Mouse (Mus musculus) myocyte (in vitro differentiated cells): ENCODE data around the gene Ap1g1. TPM values are rescaled to one million over a fixed set of nuclear protein-coding genes. Genes with fewer than 3 reads are reported as not detected.

Experiments used
- H3K27me3 ChIP-seq: one replicate; pipeline ENCODE4 v1.6.1; 2011; ENCODE audit not compliant: control insufficient read depth, insufficient read depth, insufficient read length
- H3K36me3 ChIP-seq: one replicate; pipeline ENCODE4 v1.6.1; 2011; ENCODE audit not compliant: control insufficient read depth, insufficient read depth
- H3K4me2 ChIP-seq: one replicate; pipeline ENCODE4 v1.6.1; 2011; ENCODE audit warnings: low read depth, control low read depth
- H3K4me3 ChIP-seq: one replicate; pipeline ENCODE4 v1.5.1; 2011; ENCODE audit warnings: mild to moderate bottlenecking, control low read depth, moderate library complexity
- H3K79me2 ChIP-seq: one replicate; pipeline ENCODE4 v1.6.1; 2011; ENCODE audit not compliant: control insufficient read depth, insufficient read depth
- H3ac ChIP-seq: one replicate; pipeline ENCODE4 v1.6.1; 2011; ENCODE audit not compliant: control insufficient read depth, insufficient read length
- CEBPB ChIP-seq: IDR thresholded peaks from 2 replicates; pipeline ENCODE4 v1.6.1; 2011; ENCODE audit warnings: mild to moderate bottlenecking, moderate library complexity; ENCODE audit not compliant: poor library complexity, insufficient read depth, severe bottlenecking
- E2F4 ChIP-seq: IDR thresholded peaks from one replicate; pipeline ENCODE4 v1.6.1; 2011; ENCODE audit warnings: mild to moderate bottlenecking, control low read depth, moderate library complexity; ENCODE audit not compliant: insufficient read depth
- MAX ChIP-seq: IDR thresholded peaks from one replicate; pipeline ENCODE4 v1.6.1; 2011; ENCODE audit warnings: low read depth, mild to moderate bottlenecking, control low read depth
- MYOD1 ChIP-seq, 3 experiments: IDR thresholded peaks; one replicate each; pipeline ENCODE4 v1.6.1; 2011; ENCODE audit warnings: control low read depth in 2 of 3, low read depth in 2 of 3, mild to moderate bottlenecking in 2 of 3, moderate library complexity in 1 of 3; ENCODE audit not compliant: insufficient read length in 2 of 3, control insufficient read depth in 1 of 3
- MYOG ChIP-seq, 3 experiments: IDR thresholded peaks; one replicate each; pipeline ENCODE4 v1.6.1; 2011; ENCODE audit warnings: control low read depth in 2 of 3, low read depth in 2 of 3, mild to moderate bottlenecking in 2 of 3; ENCODE audit not compliant: insufficient read length in 2 of 3, control insufficient read depth in 1 of 3, insufficient read depth in 1 of 3
- POLR2A ChIP-seq: IDR thresholded peaks from one replicate; pipeline ENCODE4 v1.6.1; 2011; ENCODE audit warnings: low read depth, mild to moderate bottlenecking, control low read depth, moderate library complexity; ENCODE audit not compliant: insufficient read length
- POLR2AphosphoS2 ChIP-seq: IDR thresholded peaks from one replicate; pipeline ENCODE4 v1.6.1; 2011; ENCODE audit warnings: low read depth, control low read depth; ENCODE audit not compliant: insufficient read length
- REST ChIP-seq: IDR thresholded peaks from one replicate; pipeline ENCODE4 v1.6.1; 2011; ENCODE audit warnings: mild to moderate bottlenecking, control low read depth, moderate library complexity; ENCODE audit not compliant: insufficient read depth, insufficient read length
- SRF ChIP-seq: IDR thresholded peaks from one replicate; pipeline ENCODE4 v1.6.1; 2011; ENCODE audit warnings: low read depth; ENCODE audit not compliant: control insufficient read depth, insufficient read length
- TCF12 ChIP-seq: IDR thresholded peaks from one replicate; pipeline ENCODE4 v1.6.1; 2011; ENCODE audit warnings: mild to moderate bottlenecking, control low read depth; ENCODE audit not compliant: poor library complexity, insufficient read depth, severe bottlenecking
- TCF3 ChIP-seq: IDR thresholded peaks from one replicate; pipeline ENCODE4 v1.6.1; 2011; ENCODE audit warnings: low read depth, control low read depth; ENCODE audit not compliant: insufficient read length
- USF1 ChIP-seq: IDR thresholded peaks from one replicate; pipeline ENCODE4 v1.6.1; 2011; ENCODE audit warnings: low read depth, mild to moderate bottlenecking, control low read depth, moderate library complexity
- polyA plus RNA-seq: library from polyadenylated mRNA; unstranded; fragments of >200 nt; fragmentation: generic; extraction: Trizol; gene quantifications from one replicate; pipeline ENCODE4 v1.2.1, GENCODE M21; 2012; ENCODE audit warnings: missing spikeins

The Ap1g1 gene
- 21.1 TPM for polyA plus RNA-seq

GRCm38 (mm10) chr8:109778280-109778977 is at the start of gene Ap1g1:
TSS of gene Ap1g1 (plus strand) at chr8:109778554.
- no peak for TF ChIP-seq CEBPB
- no peak for TF ChIP-seq POLR2AphosphoS2
- peak; percentile 49 for TF ChIP-seq SRF
- TF ChIP-seq E2F4: no peak
- TF ChIP-seq TCF3: no peak
- TF ChIP-seq MYOG (IDR thresholded peaks at IDR 0.05; ENCODE audit: control insufficient read depth in 1 of 3, insufficient read depth in 1 of 3, insufficient read length in 2 of 3, low read depth in 2 of 3): peak in 2 of 3 experiments; percentile 16 to 71
- peak; percentile 24 for TF ChIP-seq REST
- peak; percentile 58 for TF ChIP-seq USF1
- peak in 1 of 3 experiments; percentile 26 for TF ChIP-seq MYOD1 (IDR thresholded peaks at IDR 0.05; ENCODE audit: control insufficient read depth in 1 of 3, insufficient read length in 2 of 3, low read depth in 2 of 3)
- no peak for TF ChIP-seq MAX
- peak; percentile 51 for TF ChIP-seq POLR2A
- TF ChIP-seq TCF12: no peak

GRCm38 (mm10) chr8:109731012-109731411 is 47.3 kb upstream of the Ap1g1 start:
- Histone ChIP-seq H3K4me2 (no peak overlapping the region), H3K79me2 (peaks cover 12% of the 10 kb centered on the region), H3ac (no peak overlapping the region), H3K27me3 (no peaks in the 10 kb centered on the region), H3K4me3 (no peak overlapping the region), H3K36me3 (peaks cover 10% of the 10 kb centered on the region)
- TF ChIP-seq USF1: no peak
- no peak for TF ChIP-seq CEBPB
- TF ChIP-seq POLR2A: no peak
- no peak for TF ChIP-seq SRF
- TF ChIP-seq TCF12: no peak
- no peak for TF ChIP-seq E2F4
- TF ChIP-seq TCF3: no peak
- TF ChIP-seq MYOD1 (IDR thresholded peaks at IDR 0.05; ENCODE audit: control insufficient read depth in 1 of 3, insufficient read length in 2 of 3, low read depth in 2 of 3): no peak
- no peak for TF ChIP-seq MAX
- TF ChIP-seq REST: no peak
- TF ChIP-seq POLR2AphosphoS2: no peak
- TF ChIP-seq MYOG (IDR thresholded peaks at IDR 0.05; ENCODE audit: control insufficient read depth in 1 of 3, insufficient read depth in 1 of 3, insufficient read length in 2 of 3, low read depth in 2 of 3): no peak

More at GRCm38 (mm10) chr8:109778280-109778977, at the start of gene Ap1g1:
- Histone ChIP-seq H3K4me3 (peak within 1 kb of the TSS; percentile 89), H3ac (peak within 1 kb of the TSS; percentile 60), H3K36me3 (no peaks in the 10 kb centered on the region), H3K79me2 (peaks cover 47% of the 10 kb centered on the region), H3K27me3 (no peaks in the 10 kb centered on the region), H3K4me2 (peak within 1 kb of the TSS; percentile 82)

- Histone ChIP-seq H3K36me3 (peaks cover 9% of the 10 kb centered on the region), H3K4me2 (no peak overlapping the region), H3K4me3 (no peak overlapping the region), H3K27me3 (no peaks in the 10 kb centered on the region), H3K79me2 (peaks cover 24% of the 10 kb centered on the region), H3ac (no peak overlapping the region)
- TF ChIP-seq SRF: no peak
- no peak for TF ChIP-seq REST
- no peak for TF ChIP-seq TCF3
- no peak for TF ChIP-seq E2F4
- no peak for TF ChIP-seq CEBPB
- no peak for TF ChIP-seq USF1
- TF ChIP-seq MYOG (IDR thresholded peaks at IDR 0.05; ENCODE audit: control insufficient read depth in 1 of 3, insufficient read depth in 1 of 3, insufficient read length in 2 of 3, low read depth in 2 of 3): no peak
- TF ChIP-seq TCF12: no peak
- TF ChIP-seq POLR2A: no peak
- TF ChIP-seq POLR2AphosphoS2: no peak
- no peak for TF ChIP-seq MYOD1 (IDR thresholded peaks at IDR 0.05; ENCODE audit: control insufficient read depth in 1 of 3, insufficient read length in 2 of 3, low read depth in 2 of 3)
- no peak for TF ChIP-seq MAX
Observed at GRCm38 (mm10) chr8:109734018-109734417, 44.3 kb upstream of the Ap1g1 start.

- TF ChIP-seq TCF12 (no peak), REST (no peak), USF1 (no peak), SRF (no peak), CEBPB (no peak), E2F4 (no peak), POLR2A (no peak), MAX (no peak), POLR2AphosphoS2 (no peak), TCF3 (no peak), MYOG (IDR thresholded peaks at IDR 0.05; ENCODE audit: control insufficient read depth in 1 of 3, insufficient read depth in 1 of 3, insufficient read length in 2 of 3, low read depth in 2 of 3) (no peak), MYOD1 (IDR thresholded peaks at IDR 0.05; ENCODE audit: control insufficient read depth in 1 of 3, insufficient read length in 2 of 3, low read depth in 2 of 3) (no peak)
- Histone ChIP-seq H3K79me2 (peaks cover 24% of the 10 kb centered on the region), H3K27me3 (no peaks in the 10 kb centered on the region), H3ac (peak overlapping the region; percentile 43), H3K4me3 (peak overlapping the region; percentile 90), H3K36me3 (peaks cover 5% of the 10 kb centered on the region), H3K4me2 (peak overlapping the region; percentile 82)
Observed at GRCm38 (mm10) chr8:109736819-109737218, 41.5 kb upstream of the Ap1g1 start.
